Comparison of ENCODE assay signal across 8 mouse cellular contexts in genomic region chr11:117963091-117963793, GRCm38 (mm10). TPM values are rescaled to one million over a fixed set of nuclear protein-coding genes. Genes with fewer than 3 reads are reported as not detected.
DNase-seq lines count a peak whose midpoint lies in the region; TF ChIP-seq lines count a peak whose summit lies in the region.

No protein-coding gene starts in this region.

- TF ChIP-seq CTCF in gastrocnemius, adult 2 months (IDR thresholded peaks at IDR 0.05), result peak; percentile 20

- peak overlapping the region; percentile 86 for H3K27ac ChIP-seq in gastrocnemius, adult 2 months

- H3K4me1 ChIP-seq in megakaryocyte, embryonic 14.5 days, result peaks cover 96% of the 10 kb centered on the region

- peak overlapping the region; percentile 63 for H3K4me3 ChIP-seq in gastrocnemius, adult 2 months
- H3K4me3 ChIP-seq in megakaryocyte, embryonic 14.5 days (replicated peaks), result peak overlapping the region; percentile 97

- H3K36me3 ChIP-seq in megakaryocyte, embryonic 14.5 days (replicated peaks; ENCODE audit: low read length), result peaks cover 34% of the 10 kb centered on the region

- intact Hi-C loops in gastrocnemius, adult 2 months (cut with DNase I), result no loop called here

- DNase-seq in WW6 (ENCODE audit: low read depth, low spot score), result peak; percentile 99
- peak; percentile 94 to 95 for DNase-seq in cerebellum, postnatal 4 days (ENCODE audit: low spot score in 2 of 2)
- peak; percentile 98 for DNase-seq in gastrocnemius, adult 2 months
- DNase-seq in hindlimb bud, embryonic 11.5 days (ENCODE audit: extremely low spot score, low read depth, low spot score), result peak; percentile 89
- DNase-seq in left cerebral cortex, adult 8-10 months (ENCODE audit: low spot score in 2 of 2), result peak; percentile 89 to 92
- peak; percentile 97 to 98 for DNase-seq in right cerebral cortex, postnatal 10 days (ENCODE audit: low spot score in 2 of 2)
- peak; percentile 99 for DNase-seq in urinary bladder, postnatal 25 days (ENCODE audit: low spot score)

- no peaks in the 10 kb centered on the region for H3K9me3 ChIP-seq in megakaryocyte, embryonic 14.5 days

- peaks cover 3% of the 10 kb centered on the region for H3K27me3 ChIP-seq in megakaryocyte, embryonic 14.5 days (replicated peaks)

RNA-seq across cellular contexts. Expression of gene Socs3, which starts 6.6 kb away (rescaled TPM):
- 10 to 100 TPM in 1 of 2 experiments, 1 to 10 TPM in 1; 1.7 to 10.1 TPM for total RNA-seq in gastrocnemius, adult 2 months (2021)
- 1 to 10 TPM; 3.1 to 7.5 (median 3.6) TPM for total RNA-seq in left cerebral cortex, adult 8-10 months (2022)
- 54.8 and 75.2 TPM in 2 replicates for polyA plus RNA-seq in megakaryocyte, embryonic 14.5 days (2012; ENCODE audit: insufficient read depth, low replicate concordance)

RNA-seq across cellular contexts. Expression of gene Pgs1, which starts 22.9 kb away (rescaled TPM):
- total RNA-seq in gastrocnemius, adult 2 months (2021), result 10 to 100 TPM; 17.2 to 18.0 TPM
- 10 to 100 TPM; 77.9 to 92.4 (median 82.4) TPM for total RNA-seq in left cerebral cortex, adult 8-10 months (2022)
- polyA plus RNA-seq in megakaryocyte, embryonic 14.5 days (2012; ENCODE audit: insufficient read depth, low replicate concordance), result 16.0 and 43.0 TPM in 2 replicates

Comparison
In these comparisons a context has a peak if more than half of its experiments do, and no peak if none do; other contexts are left out.
1. Peak in every context shown above with its lines: DNase-seq, H3K4me3 ChIP-seq and H3K27ac ChIP-seq.
2. RNA of gene Pgs1, which starts 22.9 kb away (total RNA-seq): 77.9 to 92.4 TPM in left cerebral cortex, adult 8-10 months; 17.2 to 18.0 TPM in gastrocnemius, adult 2 months; every median in the first group is over 4 times any median in the second.